Mouse (Mus musculus) megakaryocyte, embryonic 14.5 days (primary cell): ENCODE measurements at regions not wholly inside any gene's neighbourhood (a gene's known extent, or its start where the extent isn't known, plus 50 kb on each side); places are given as distances from the start of the nearest gene placed in this dataset.

Experiments
- FLI1 ChIP-seq: IDR thresholded peaks from 2 replicates; pipeline ENCODE4 v1.6.1; 2012; ENCODE audit warnings: low read length, inconsistent platforms, mixed read lengths
- GATA1 ChIP-seq: IDR thresholded peaks from 3 replicates; pipeline ENCODE4 v1.6.1; 2012; ENCODE audit warnings: mixed read lengths, low read length, inconsistent platforms, borderline replicate concordance

GRCm38 (mm10) chr10:67454149-67454548 is 81.1 kb upstream of the Egr2 start:
- TF ChIP-seq GATA1 (no peak), FLI1 (no peak)
